Mouse (Mus musculus) brain, embryonic 14.5 days (tissue): ENCODE data around the gene Gda.

Experiments
- CTCF ChIP-seq: fragments of 200-500 bp; IDR thresholded peaks from 2 replicates; pipeline ENCODE4 v1.5.1; 2012; ENCODE audit warnings: inconsistent platforms, mild to moderate bottlenecking, moderate library complexity, borderline replicate concordance; ENCODE audit not compliant: insufficient read depth, insufficient read length; ENCODE audit errors: extremely low read depth
- POLR2A ChIP-seq: fragments of 200-500 bp; IDR thresholded peaks from 2 replicates; pipeline ENCODE4 v1.6.1; 2012; ENCODE audit warnings: mild to moderate bottlenecking, inconsistent platforms, borderline replicate concordance; ENCODE audit not compliant: poor library complexity, insufficient read depth, insufficient read length, severe bottlenecking; ENCODE audit errors: extremely low read depth

GRCm38 (mm10) chr19:21423731-21424130, 49.5 kb downstream of the Gda start:
- no peak for TF ChIP-seq CTCF
- no peak for TF ChIP-seq POLR2A
